Mouse (Mus musculus) lung, adult 2 months (tissue): ENCODE results near the gene Zfp524.

Experiments used
- CTCF ChIP-seq: fragments of 200-500 bp; IDR thresholded peaks from 2 replicates; pipeline ENCODE4 v1.5.1; 2011; ENCODE audit warnings: mild to moderate bottlenecking, low read length, control low read depth; ENCODE audit not compliant: insufficient read depth
- POLR2A ChIP-seq: fragments of 200-500 bp; IDR thresholded peaks from 2 replicates; pipeline ENCODE4 v1.6.1; 2011; ENCODE audit warnings: low read depth, mild to moderate bottlenecking, control low read depth, low read length, borderline replicate concordance; ENCODE audit errors: extremely low read depth

GRCm38 (mm10) chr7:5020000-5020681 lies 5.9 kb downstream of the Zfp524 start, which contains the start of the genes Zfp865 and Ccdc106:
- TF ChIP-seq POLR2A (peak; percentile 86; the same call in 1 of the 2 replicates), CTCF (no peak)
